In genomic region chr2:173987516-173987915, GRCm38 (mm10) we compare ENCODE assay signal across 17 mouse cellular contexts.
DNase-seq lines count a peak whose midpoint lies in the region; ATAC-seq lines count a peak whose summit lies in the region.
"Had no signal": no experiment of that assay in that cellular context is flagged by ENCODE, and none has a peak within 500 bp of the region (broad histone marks: within the 10 kb centered on the region; RNA-seq: fewer than 3 reads in every experiment).

No protein-coding gene starts in this region.

- peaks cover 10% of the 10 kb centered on the region for H3K4me1 ChIP-seq in heart, embryonic 10.5 days
- 0 out of 2 replicates have a peak, but pooled peaks cover 2% of the 10 kb centered on the region for H3K4me1 ChIP-seq in midbrain, embryonic 11.5 days (ENCODE audit: control insufficient read depth, insufficient read depth, low read length)
- no peaks in the 10 kb centered on the region for H3K4me1 ChIP-seq in midbrain, embryonic 14.5 days (ENCODE audit: control insufficient read depth, insufficient read depth, low read length)
- peaks cover 16% of the 10 kb centered on the region for H3K4me1 ChIP-seq in embryonic facial prominence, embryonic 10.5 days
- peaks cover 13% of the 10 kb centered on the region; the same call in 1 of the 2 replicates for H3K4me1 ChIP-seq in limb, embryonic 10.5 days

- H3K9ac ChIP-seq in midbrain, embryonic 11.5 days (ENCODE audit: low read length): no peak overlapping the region
- no peak overlapping the region for H3K9ac ChIP-seq in midbrain, embryonic 14.5 days (replicated peaks; ENCODE audit: low read length)
- H3K9ac ChIP-seq: forebrain, postnatal 0 days; heart, embryonic 15.5 days; hindbrain, embryonic 15.5 days had no signal

- H3K4me2 ChIP-seq in midbrain, embryonic 11.5 days: no peak overlapping the region
- H3K4me2 ChIP-seq in midbrain, embryonic 14.5 days (ENCODE audit: low read length): no peak overlapping the region
- H3K4me2 ChIP-seq: heart, embryonic 15.5 days; hindbrain, embryonic 15.5 days had no signal

- H3K4me3 ChIP-seq in heart, embryonic 10.5 days: no peak overlapping the region
- no peak overlapping the region for H3K4me3 ChIP-seq in midbrain, embryonic 11.5 days (ENCODE audit: low read depth, low read length)
- no peak overlapping the region for H3K4me3 ChIP-seq in midbrain, embryonic 14.5 days (replicated peaks; ENCODE audit: low read depth, low read length)
- no peak overlapping the region for H3K4me3 ChIP-seq in embryonic facial prominence, embryonic 10.5 days
- H3K4me3 ChIP-seq in limb, embryonic 10.5 days: no peak overlapping the region
- H3K4me3 ChIP-seq: heart, embryonic 15.5 days; hindbrain, embryonic 15.5 days had no signal

- intact Hi-C loops in heart, postnatal 14 days (cut with DNase I): no loop called here

- H3K36me3 ChIP-seq in heart, embryonic 10.5 days: no peaks in the 10 kb centered on the region
- H3K36me3 ChIP-seq in midbrain, embryonic 11.5 days (ENCODE audit: control insufficient read depth, insufficient read depth, low read length): no peaks in the 10 kb centered on the region
- no peaks in the 10 kb centered on the region for H3K36me3 ChIP-seq in midbrain, embryonic 14.5 days (ENCODE audit: control insufficient read depth, insufficient read depth, low read length)
- no peaks in the 10 kb centered on the region for H3K36me3 ChIP-seq in embryonic facial prominence, embryonic 10.5 days (replicated peaks)
- H3K36me3 ChIP-seq in limb, embryonic 10.5 days: no peaks in the 10 kb centered on the region
- H3K36me3 ChIP-seq: heart, embryonic 15.5 days; hindbrain, embryonic 15.5 days had no signal

- no peak for ATAC-seq in midbrain, embryonic 11.5 days (ENCODE audit: low FRiP score)
- no peak for ATAC-seq in midbrain, embryonic 14.5 days (ENCODE audit: low FRiP score, low TSS enrichment)
- ATAC-seq: forebrain, postnatal 0 days; inflammation-experienced regulatory T-cells, adult 6 months had no signal

- no peaks in the 10 kb centered on the region for H3K9me3 ChIP-seq in heart, embryonic 10.5 days
- no peaks in the 10 kb centered on the region for H3K9me3 ChIP-seq in midbrain, embryonic 11.5 days (ENCODE audit: control insufficient read depth, low read length)
- no peaks in the 10 kb centered on the region for H3K9me3 ChIP-seq in midbrain, embryonic 14.5 days (ENCODE audit: control insufficient read depth, low read length)
- H3K9me3 ChIP-seq in embryonic facial prominence, embryonic 10.5 days: no peaks in the 10 kb centered on the region
- H3K9me3 ChIP-seq in limb, embryonic 10.5 days (replicated peaks): no peaks in the 10 kb centered on the region
- H3K9me3 ChIP-seq: heart, embryonic 15.5 days; hindbrain, embryonic 15.5 days had no signal

- WGBS in heart, embryonic 10.5 days: 76% methylated on average over 7 of the region's 7 CpGs
- WGBS in midbrain, embryonic 11.5 days: 92% methylated on average over 7 of the region's 7 CpGs
- 79% methylated on average over 7 of the region's 7 CpGs for WGBS in midbrain, embryonic 14.5 days
- 89% methylated on average over 7 of the region's 7 CpGs for WGBS in embryonic facial prominence, embryonic 10.5 days
- 88% methylated on average over 7 of the region's 7 CpGs for WGBS in limb, embryonic 10.5 days

- no peak overlapping the region for H3K27ac ChIP-seq in heart, embryonic 10.5 days
- no peak overlapping the region for H3K27ac ChIP-seq in midbrain, embryonic 11.5 days (ENCODE audit: low read depth, low read length)
- no peak overlapping the region for H3K27ac ChIP-seq in midbrain, embryonic 14.5 days (replicated peaks; ENCODE audit: low read depth, low read length)
- no peak overlapping the region for H3K27ac ChIP-seq in embryonic facial prominence, embryonic 10.5 days (replicated peaks)
- H3K27ac ChIP-seq in limb, embryonic 10.5 days: no peak overlapping the region
- H3K27ac ChIP-seq: heart, embryonic 15.5 days; hindbrain, embryonic 15.5 days had no signal

- no peaks in the 10 kb centered on the region for H3K27me3 ChIP-seq in heart, embryonic 10.5 days (ENCODE audit: insufficient read depth, poor library complexity, severe bottlenecking)
- no peaks in the 10 kb centered on the region for H3K27me3 ChIP-seq in midbrain, embryonic 11.5 days (ENCODE audit: control insufficient read depth, insufficient read depth, low read length)
- H3K27me3 ChIP-seq in midbrain, embryonic 14.5 days (ENCODE audit: control insufficient read depth, insufficient read depth, low read length): no peaks in the 10 kb centered on the region
- H3K27me3 ChIP-seq in embryonic facial prominence, embryonic 10.5 days (replicated peaks; ENCODE audit: low read depth, poor library complexity, severe bottlenecking): no peaks in the 10 kb centered on the region
- no peaks in the 10 kb centered on the region for H3K27me3 ChIP-seq in limb, embryonic 10.5 days (ENCODE audit: low read depth, poor library complexity, severe bottlenecking)
- H3K27me3 ChIP-seq: heart, embryonic 15.5 days; hindbrain, embryonic 15.5 days had no signal

- peak; percentile 66 for DNase-seq in heart, embryonic 10.5 days (ENCODE audit: low spot score)
- no peak for DNase-seq in heart, postnatal 14 days
- peak; percentile 35 for DNase-seq in midbrain, embryonic 11.5 days (ENCODE audit: low spot score, missing footprints)
- no peak for DNase-seq in midbrain, embryonic 14.5 days
- DNase-seq in embryonic facial prominence, embryonic 10.5 days (ENCODE audit: low spot score): peak; percentile 3
- DNase-seq in limb, embryonic 10.5 days (ENCODE audit: low spot score): peak; percentile 20
- no peak for DNase-seq in kidney, postnatal 14 days
- DNase-seq: adrenal gland, adult 2 months; adrenal gland, postnatal 25 days; cerebellum, adult 18-20 months; cerebellum, adult 9-11 months; cerebellum, postnatal 36 days; forebrain, postnatal 0 days; gastrocnemius, postnatal 14 days had no signal

Comparison
In these comparisons a context has a peak if more than half of its experiments do, and no peak if none do; other contexts are left out.
1. DNase-seq: peak in heart, embryonic 10.5 days (single experiment), midbrain, embryonic 11.5 days (single experiment), embryonic facial prominence, embryonic 10.5 days (single experiment) and limb, embryonic 10.5 days (single experiment); none in heart, postnatal 14 days (0 of 2), midbrain, embryonic 14.5 days (single experiment) and kidney, postnatal 14 days (single experiment).